Mouse (Mus musculus): ENCODE results near the gene Nmnat1. TPM values are rescaled to one million over a fixed set of nuclear protein-coding genes. Genes with fewer than 3 reads are reported as not detected.
"Not testable (repeated sequence)": the region's sequence is repeated elsewhere in the genome, so short reads cannot be mapped to it uniquely, and the experiment has no call there.

Nmnat1 gene
- polyA plus RNA-seq, 1 experiment from 2014 or later = 5.9 TPM

DNA sequence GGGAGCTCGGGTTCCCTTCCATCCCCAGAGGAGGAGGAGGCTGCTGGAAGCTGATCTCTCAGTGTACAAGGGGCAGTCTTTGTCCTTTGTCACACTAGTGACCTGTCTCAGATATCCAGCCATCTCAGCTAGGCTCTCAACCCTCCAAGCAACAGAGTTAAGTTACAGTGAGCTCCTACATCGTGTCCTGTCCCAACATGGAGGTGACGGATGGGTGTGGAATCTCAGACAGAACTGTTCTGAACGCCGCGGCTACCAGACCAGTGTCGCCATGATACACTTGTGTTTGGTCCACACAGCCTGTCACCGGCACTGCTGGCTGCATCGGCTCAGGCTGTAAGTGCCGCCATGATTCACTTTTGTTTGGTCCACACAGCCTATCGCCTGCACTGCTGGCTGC lies 7.9 kb downstream of the Nmnat1 start, which contains the start of gene Tmem274:
TSS of gene Tmem274 (plus strand) at position 301 of the 400 bp plus-strand sequence.
- H3K27me3 ChIP-seq (ENCODE audit: control insufficient read depth, insufficient read depth, low read depth, low read length) = no peaks in the 10 kb centered on the region
- no peak for ATAC-seq
- H3K4me1 ChIP-seq (ENCODE audit: control insufficient read depth, insufficient read depth, low read length) = no peaks in the 10 kb centered on the region
- WGBS = 89% methylated on average over 11 of the region's 11 CpGs
- H3K9me3 ChIP-seq (replicated peaks; ENCODE audit: control insufficient read depth, low read length, poor library complexity, severe bottlenecking) = no peaks in the 10 kb centered on the region
- H3K4me2 ChIP-seq (ENCODE audit: low read length) = no peak within 1 kb of the TSS
- no peak within 1 kb of the TSS for H3K9ac ChIP-seq (ENCODE audit: low read depth, low read length)
- H3K36me3 ChIP-seq (ENCODE audit: control insufficient read depth, insufficient read depth, low read length) = peaks cover 6% of the 10 kb centered on the region
- H3K27ac ChIP-seq (ENCODE audit: low read length) = no peak within 1 kb of the TSS
- H3K4me3 ChIP-seq (ENCODE audit: low read depth, low read length) = no peak within 1 kb of the TSS

DNA sequence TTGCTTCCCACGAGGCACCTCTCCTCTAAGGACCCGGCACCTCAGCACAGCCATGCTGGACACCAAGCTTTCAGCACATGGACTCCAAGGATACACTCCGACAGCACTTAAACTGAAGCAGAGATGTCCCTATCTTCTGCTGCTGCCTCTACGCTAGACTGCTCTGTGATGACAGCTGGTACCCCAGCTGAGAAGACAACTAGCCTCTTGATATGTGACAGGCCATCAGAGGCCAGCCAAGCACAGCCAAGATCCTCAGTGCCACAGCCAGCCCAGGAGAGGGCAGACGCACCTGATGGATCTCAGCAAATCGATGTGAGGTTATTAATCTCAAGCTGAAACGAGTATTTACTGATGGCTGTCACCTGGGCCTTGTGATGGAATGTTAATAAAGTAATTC lies 9.9 kb downstream of the Nmnat1 start:
- no peak for ATAC-seq
- Histone ChIP-seq H3K4me3 (ENCODE audit: low read depth, low read length) (no peak overlapping the region), H3K9ac (ENCODE audit: low read depth, low read length) (no peak overlapping the region), H3K27ac (ENCODE audit: low read length) (no peak overlapping the region), H3K27me3 (ENCODE audit: control insufficient read depth, insufficient read depth, low read depth, low read length) (no peaks in the 10 kb centered on the region), H3K4me1 (ENCODE audit: control insufficient read depth, insufficient read depth, low read length) (no peaks in the 10 kb centered on the region), H3K9me3 (replicated peaks; ENCODE audit: control insufficient read depth, low read length, poor library complexity, severe bottlenecking) (no peaks in the 10 kb centered on the region), H3K36me3 (ENCODE audit: control insufficient read depth, insufficient read depth, low read length) (peaks cover 6% of the 10 kb centered on the region), H3K4me2 (ENCODE audit: low read length) (no peak overlapping the region)
- 84% methylated on average over 7 of the region's 7 CpGs for WGBS

DNA sequence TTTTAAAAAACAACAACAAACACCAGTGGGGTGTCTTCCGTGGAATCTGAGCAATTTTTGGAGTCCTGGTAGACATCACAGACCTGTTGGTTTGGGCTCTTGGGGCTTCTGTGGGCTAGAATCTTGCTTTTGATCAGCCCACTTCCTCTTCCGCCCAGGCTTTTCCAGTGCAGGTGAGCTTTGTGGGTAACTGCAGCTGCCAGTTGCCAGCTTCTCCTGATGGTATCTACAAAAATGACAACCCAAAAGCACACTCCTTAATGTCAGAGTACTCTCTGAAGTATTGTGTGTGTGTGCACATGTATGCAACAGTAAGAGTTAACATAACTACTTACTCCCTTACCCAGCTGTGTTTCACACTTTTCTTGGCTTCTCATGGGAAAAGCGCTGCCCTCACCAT lies 15.4 kb downstream of the Nmnat1 start:
- Histone ChIP-seq H3K9ac (ENCODE audit: low read depth, low read length) (no peak overlapping the region), H3K4me2 (ENCODE audit: low read length) (no peak overlapping the region), H3K27me3 (ENCODE audit: control insufficient read depth, insufficient read depth, low read depth, low read length) (no peaks in the 10 kb centered on the region), H3K4me1 (ENCODE audit: control insufficient read depth, insufficient read depth, low read length) (no peaks in the 10 kb centered on the region), H3K9me3 (replicated peaks; ENCODE audit: control insufficient read depth, low read length, poor library complexity, severe bottlenecking) (no peaks in the 10 kb centered on the region), H3K27ac (ENCODE audit: low read length) (no peak overlapping the region), H3K4me3 (ENCODE audit: low read depth, low read length) (no peak overlapping the region), H3K36me3 (ENCODE audit: control insufficient read depth, insufficient read depth, low read length) (peaks cover 6% of the 10 kb centered on the region)
- 100% methylated on average over 3 of the region's 3 CpGs for WGBS
- ATAC-seq = no peak

DNA sequence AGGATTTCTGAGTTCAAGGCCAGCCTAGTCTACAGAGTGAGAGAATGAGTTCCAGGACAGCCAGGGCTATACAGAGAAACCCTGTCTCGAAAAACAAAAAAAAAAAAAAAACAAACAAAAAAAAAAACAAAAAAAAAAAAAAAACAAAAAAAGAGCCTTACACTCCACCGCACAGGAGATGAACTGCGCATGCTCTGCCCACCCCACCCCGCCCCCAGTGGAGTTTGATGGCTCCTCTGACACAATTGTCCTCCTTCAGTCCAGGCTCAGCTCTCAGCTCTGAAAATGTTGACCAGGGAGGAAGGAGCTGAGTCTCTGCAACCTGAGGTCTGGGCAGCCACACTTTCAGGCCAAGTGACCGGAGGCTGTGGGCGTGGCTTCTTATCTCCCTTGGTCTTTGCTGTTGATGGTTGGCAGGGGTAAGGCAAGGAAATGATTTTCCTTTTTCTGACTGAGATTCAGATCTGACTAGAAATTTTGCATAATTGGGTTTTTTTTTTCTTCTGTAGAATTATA lies 21.5 kb downstream of the Nmnat1 start:
- no peak overlapping the region for H3K4me2 ChIP-seq (ENCODE audit: low read length)
- WGBS = 82% methylated on average over 6 of the region's 6 CpGs
- H3K27ac ChIP-seq (ENCODE audit: low read length) = no peak overlapping the region
- no peaks in the 10 kb centered on the region for H3K4me1 ChIP-seq (ENCODE audit: control insufficient read depth, insufficient read depth, low read length)
- H3K9me3 ChIP-seq (replicated peaks; ENCODE audit: control insufficient read depth, low read length, poor library complexity, severe bottlenecking) = no peaks in the 10 kb centered on the region
- H3K27me3 ChIP-seq (ENCODE audit: control insufficient read depth, insufficient read depth, low read depth, low read length) = no peaks in the 10 kb centered on the region
- H3K36me3 ChIP-seq (ENCODE audit: control insufficient read depth, insufficient read depth, low read length) = no peaks in the 10 kb centered on the region
- no peak overlapping the region for H3K9ac ChIP-seq (ENCODE audit: low read depth, low read length)
- no peak overlapping the region for H3K4me3 ChIP-seq (ENCODE audit: low read depth, low read length)
- ATAC-seq = no peak

DNA sequence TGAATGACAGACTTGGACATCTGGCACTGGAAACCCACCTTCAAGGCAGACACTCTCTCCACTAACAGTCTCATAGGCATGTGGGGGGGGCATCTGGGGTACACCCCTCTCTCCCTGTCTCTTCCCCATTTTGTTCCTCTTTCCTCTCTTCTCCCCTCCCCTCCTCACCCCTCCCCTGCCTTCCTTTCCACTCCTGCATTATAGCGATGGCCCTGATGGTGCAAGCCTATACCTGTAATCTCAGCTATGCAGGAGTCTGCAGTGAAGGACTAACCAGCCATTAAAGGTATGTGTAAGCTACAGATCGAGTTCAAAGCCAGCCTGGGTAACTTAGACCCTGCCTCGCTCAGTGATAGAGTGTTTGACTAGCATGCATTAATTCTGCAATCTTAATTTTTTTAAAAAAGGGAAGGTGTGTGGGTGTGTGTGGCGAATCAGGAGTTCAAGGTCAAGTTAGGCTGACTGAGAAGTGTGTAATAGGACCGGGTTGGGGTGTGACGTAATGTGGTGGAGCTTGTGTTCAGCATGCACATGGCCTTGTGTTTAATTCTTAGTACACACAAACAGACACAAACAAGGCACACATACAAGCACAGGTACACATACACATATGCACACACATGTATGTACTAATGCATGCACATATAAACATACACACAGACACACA lies 22.6 kb downstream of the Nmnat1 start:
- H3K4me2 ChIP-seq (ENCODE audit: low read length) = no peak overlapping the region
- no peaks in the 10 kb centered on the region for H3K36me3 ChIP-seq (ENCODE audit: control insufficient read depth, insufficient read depth, low read length)
- no peak for ATAC-seq
- H3K4me3 ChIP-seq (ENCODE audit: low read depth, low read length) = no peak overlapping the region
- no peaks in the 10 kb centered on the region for H3K9me3 ChIP-seq (replicated peaks; ENCODE audit: control insufficient read depth, low read length, poor library complexity, severe bottlenecking)
- WGBS = 80% methylated on average over 6 of the region's 6 CpGs
- H3K27me3 ChIP-seq (ENCODE audit: control insufficient read depth, insufficient read depth, low read depth, low read length) = no peaks in the 10 kb centered on the region
- no peaks in the 10 kb centered on the region for H3K4me1 ChIP-seq (ENCODE audit: control insufficient read depth, insufficient read depth, low read length)
- no peak overlapping the region for H3K9ac ChIP-seq (ENCODE audit: low read depth, low read length)
- no peak overlapping the region for H3K27ac ChIP-seq (ENCODE audit: low read length)

DNA sequence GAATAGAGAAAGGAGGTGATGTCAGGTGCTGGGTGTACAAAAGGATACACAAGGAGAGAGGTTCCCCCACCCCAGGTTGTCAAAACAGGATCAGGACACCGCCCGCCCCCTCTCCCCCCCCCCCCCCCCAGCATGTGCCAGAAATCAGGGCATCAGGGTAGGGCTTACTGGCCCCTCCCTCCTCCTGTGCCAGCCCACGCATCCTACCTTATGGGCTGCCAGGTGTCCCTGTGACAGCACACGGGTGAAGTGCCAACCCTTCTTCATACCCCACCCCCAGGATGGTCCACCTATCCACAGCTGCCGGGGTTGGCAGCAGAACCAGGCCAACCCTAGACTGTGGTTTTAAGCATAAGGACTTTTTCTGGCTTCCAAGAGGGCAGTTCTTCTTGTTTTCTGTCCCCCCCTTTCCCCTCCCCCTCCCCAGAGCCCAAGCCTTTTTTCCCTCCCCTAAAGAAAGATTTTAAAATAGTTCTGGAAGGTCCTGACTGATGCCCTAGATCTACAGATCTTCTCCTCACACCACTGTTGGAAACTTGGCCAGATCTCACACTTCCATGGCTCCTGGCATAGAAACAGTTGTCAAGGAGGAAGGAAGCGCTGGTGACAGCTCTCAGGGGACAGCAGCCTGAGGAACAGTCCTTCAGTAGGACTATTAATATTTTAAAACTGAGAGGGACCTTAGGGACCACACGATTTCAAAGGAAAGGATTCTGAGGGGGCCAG lies 23.3 kb downstream of the Nmnat1 start:
- ATAC-seq = no peak
- H3K4me1 ChIP-seq (ENCODE audit: control insufficient read depth, insufficient read depth, low read length) = no peaks in the 10 kb centered on the region

DNA sequence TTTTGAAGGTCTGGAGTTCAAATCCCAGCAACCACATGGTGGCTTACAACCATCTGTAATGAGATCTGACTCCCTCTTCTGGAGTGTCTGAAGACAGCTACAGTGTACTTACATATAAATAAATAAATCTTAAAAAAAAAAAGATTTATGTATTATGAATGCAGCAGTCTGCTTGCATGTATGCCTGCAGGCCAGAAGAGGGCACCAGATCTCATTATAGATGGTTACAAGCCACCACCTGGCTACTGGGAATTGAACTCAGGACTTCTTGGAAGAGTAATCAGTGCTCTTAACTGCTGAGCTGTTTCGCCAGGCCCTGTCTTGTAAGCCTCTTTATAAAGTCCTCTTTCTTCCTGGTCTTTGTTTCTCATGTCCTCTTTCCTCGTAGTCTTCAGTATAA lies 24.5 kb downstream of the Nmnat1 start:
- 85% methylated on average over 2 of the region's 2 CpGs for WGBS
- H3K36me3 ChIP-seq (ENCODE audit: control insufficient read depth, insufficient read depth, low read length); ATAC-seq: not testable (repeated sequence)

More for the DNA sequence above, 23.3 kb downstream of the Nmnat1 start:
- Histone ChIP-seq H3K9ac (ENCODE audit: low read depth, low read length) (no peak overlapping the region), H3K27ac (ENCODE audit: low read length) (no peak overlapping the region), H3K36me3 (ENCODE audit: control insufficient read depth, insufficient read depth, low read length) (no peaks in the 10 kb centered on the region), H3K27me3 (ENCODE audit: control insufficient read depth, insufficient read depth, low read depth, low read length) (no peaks in the 10 kb centered on the region), H3K9me3 (replicated peaks; ENCODE audit: control insufficient read depth, low read length, poor library complexity, severe bottlenecking) (no peaks in the 10 kb centered on the region), H3K4me2 (ENCODE audit: low read length) (no peak overlapping the region), H3K4me3 (ENCODE audit: low read depth, low read length) (no peak overlapping the region)
- 66% methylated on average over 6 of the region's 7 CpGs for WGBS

DNA sequence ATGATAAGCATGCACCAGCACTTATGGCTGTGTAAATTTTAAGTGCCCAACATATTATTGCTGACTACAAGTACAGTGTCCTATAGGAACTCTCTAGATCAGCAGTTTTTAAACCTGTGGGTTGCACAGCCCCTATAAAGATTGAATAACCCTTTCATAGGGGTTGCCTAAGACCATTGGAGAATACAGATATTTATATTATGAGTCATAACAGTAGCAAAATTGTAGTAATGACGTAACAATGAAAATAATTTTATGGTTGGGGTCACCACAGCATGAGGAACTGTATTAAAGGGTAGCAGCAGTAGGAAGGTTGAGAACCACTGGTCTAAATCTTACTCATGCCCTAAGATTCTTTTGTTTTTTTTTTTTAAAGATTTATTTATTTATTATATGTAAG lies 25.6 kb downstream of the Nmnat1 start:
- 90% methylated on average over 1 of the region's 1 CpGs for WGBS

More for the DNA sequence above, 24.5 kb downstream of the Nmnat1 start:
- H3K4me2 ChIP-seq (ENCODE audit: low read length); H3K27me3 ChIP-seq (ENCODE audit: control insufficient read depth, insufficient read depth, low read depth, low read length); H3K9ac ChIP-seq (ENCODE audit: low read depth, low read length); H3K4me1 ChIP-seq (ENCODE audit: control insufficient read depth, insufficient read depth, low read length); H3K27ac ChIP-seq (ENCODE audit: low read length); H3K4me3 ChIP-seq (ENCODE audit: low read depth, low read length); H3K9me3 ChIP-seq (replicated peaks; ENCODE audit: control insufficient read depth, low read length, poor library complexity, severe bottlenecking): not testable (repeated sequence)

DNA sequence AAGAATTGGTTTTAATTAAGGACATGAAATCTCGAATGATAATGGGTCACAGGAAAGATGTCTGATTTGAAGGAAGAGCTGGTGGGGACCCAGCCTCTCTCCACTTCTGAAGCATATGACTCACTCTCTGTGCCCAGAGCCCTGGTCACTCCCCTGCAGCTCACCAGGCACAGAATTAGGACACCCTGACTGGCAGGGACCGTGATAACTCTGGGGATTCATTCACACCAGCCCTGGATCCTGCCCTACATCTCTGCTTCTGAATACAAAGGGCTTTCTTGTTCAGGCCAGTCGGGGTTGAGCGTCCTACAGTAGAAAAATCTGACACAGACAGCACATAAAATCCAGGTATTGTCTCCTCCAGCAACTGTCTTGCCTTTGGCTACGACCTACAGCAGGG lies 26.5 kb downstream of the Nmnat1 start:
- Histone ChIP-seq H3K9me3 (replicated peaks; ENCODE audit: control insufficient read depth, low read length, poor library complexity, severe bottlenecking) (no peaks in the 10 kb centered on the region), H3K4me2 (ENCODE audit: low read length) (no peak overlapping the region), H3K4me1 (ENCODE audit: control insufficient read depth, insufficient read depth, low read length) (no peaks in the 10 kb centered on the region), H3K4me3 (ENCODE audit: low read depth, low read length) (no peak overlapping the region), H3K36me3 (ENCODE audit: control insufficient read depth, insufficient read depth, low read length) (no peaks in the 10 kb centered on the region), H3K27ac (ENCODE audit: low read length) (no peak overlapping the region), H3K9ac (ENCODE audit: low read depth, low read length) (no peak overlapping the region), H3K27me3 (ENCODE audit: control insufficient read depth, insufficient read depth, low read depth, low read length) (no peaks in the 10 kb centered on the region)
- no peak for ATAC-seq
- 70% methylated on average over 5 of the region's 5 CpGs for WGBS

More for the DNA sequence above, 25.6 kb downstream of the Nmnat1 start:
- H3K4me3 ChIP-seq (ENCODE audit: low read depth, low read length) = no peak overlapping the region
- no peaks in the 10 kb centered on the region for H3K4me1 ChIP-seq (ENCODE audit: control insufficient read depth, insufficient read depth, low read length)
- ATAC-seq = no peak
- no peaks in the 10 kb centered on the region for H3K27me3 ChIP-seq (ENCODE audit: control insufficient read depth, insufficient read depth, low read depth, low read length)
- no peaks in the 10 kb centered on the region for H3K9me3 ChIP-seq (replicated peaks; ENCODE audit: control insufficient read depth, low read length, poor library complexity, severe bottlenecking)
- no peak overlapping the region for H3K4me2 ChIP-seq (ENCODE audit: low read length)
- no peaks in the 10 kb centered on the region for H3K36me3 ChIP-seq (ENCODE audit: control insufficient read depth, insufficient read depth, low read length)
- no peak overlapping the region for H3K9ac ChIP-seq (ENCODE audit: low read depth, low read length)
- H3K27ac ChIP-seq (ENCODE audit: low read length) = no peak overlapping the region
